Mouse (Mus musculus) neural tube, embryonic 14.5 days (tissue): ENCODE results near the gene Trib2. TPM values are rescaled to one million over a fixed set of nuclear protein-coding genes. Genes with fewer than 3 reads are reported as not detected.

ENCODE experiments used
- microRNA-seq: library from miRNA; unstranded; fragments of <30 nt; microRNA quantifications from one replicate; pipeline ENCODE4, GENCODE M21; 2016
- polyA plus RNA-seq: library from polyadenylated mRNA; unstranded; fragments of >200 nt; fragmentation: Nextera tagmentation; extraction: Ambion mirVana; gene quantifications from 2 replicates; pipeline ENCODE4 v1.2.1, GENCODE M21; 2014

Trib2 gene
- polyA plus RNA-seq, 1 experiment from 2014 or later, result 145 TPM

Small RNAs within 50 kb of the gene (microRNA-seq; reads per million reads assigned to microRNA genes)
- gene Mir6387, result not detected
